Mouse (Mus musculus): Measurements from ENCODE around the gene Fgg.

Fgg gene

GRCm38 (mm10) chr3:83025475-83026301 is 18.2 kb downstream of the Fgg start, which contains the start of gene Fga:
Fga (plus strand) TSS chr3:83026076.
- DNase-seq (ENCODE audit: low spot score in 2 of 2) = no peak

- no peak for DNase-seq (ENCODE audit: low spot score in 2 of 2)
Observed at GRCm38 (mm10) chr3:83027546-83028251, 20.2 kb downstream of the Fgg start.

GRCm38 (mm10) chr3:83030331-83030730 is 22.8 kb downstream of the Fgg start:
- DNase-seq (ENCODE audit: low spot score in 2 of 2) = no peak

- DNase-seq (ENCODE audit: low spot score in 2 of 2) = no peak
Observed at GRCm38 (mm10) chr3:83032746-83033308, 25.3 kb downstream of the Fgg start.

- DNase-seq (ENCODE audit: low spot score in 2 of 2) = no peak
Observed at GRCm38 (mm10) chr3:83033801-83034200, 26.3 kb downstream of the Fgg start.

GRCm38 (mm10) chr3:83038865-83039264 is 31.3 kb downstream of the Fgg start:
- DNase-seq (ENCODE audit: low spot score in 2 of 2) = no peak

GRCm38 (mm10) chr3:83039666-83040065 is 32.1 kb downstream of the Fgg start:
- DNase-seq (ENCODE audit: low spot score in 2 of 2) = no peak

- no peak for DNase-seq (ENCODE audit: low spot score in 2 of 2)
Observed at GRCm38 (mm10) chr3:83042451-83042850, 34.9 kb downstream of the Fgg start.

GRCm38 (mm10) chr3:83046649-83047048 is 39.1 kb downstream of the Fgg start:
- DNase-seq (ENCODE audit: low spot score in 2 of 2) = no peak

- no peak for DNase-seq (ENCODE audit: low spot score in 2 of 2)
Observed at GRCm38 (mm10) chr3:83049680-83050079, 42.2 kb downstream of the Fgg start, which contains the start of gene Fgb. Fgb (minus strand) TSS chr3:83049863.

GRCm38 (mm10) chr3:83050661-83051060 is 43.1 kb downstream of the Fgg start:
- no peak for DNase-seq (ENCODE audit: low spot score in 2 of 2)

GRCm38 (mm10) chr3:83052102-83052501 is 44.6 kb downstream of the Fgg start:
- no peak for DNase-seq (ENCODE audit: low spot score in 2 of 2)

- no peak for DNase-seq (ENCODE audit: low spot score in 2 of 2)
Observed at GRCm38 (mm10) chr3:83053126-83053525, 45.6 kb downstream of the Fgg start.

GRCm38 (mm10) chr3:83053758-83054157 is 46.2 kb downstream of the Fgg start:
- DNase-seq (ENCODE audit: low spot score in 2 of 2) = no peak

GRCm38 (mm10) chr3:83054759-83055158 is 47.2 kb downstream of the Fgg start:
- no peak for DNase-seq (ENCODE audit: low spot score in 2 of 2)

- DNase-seq (ENCODE audit: low spot score in 2 of 2) = peak; percentile 99
Observed at GRCm38 (mm10) chr3:83055281-83056038, 47.9 kb downstream of the Fgg start, which contains the start of gene Plrg1. Plrg1 (plus strand) TSS chr3:83055522.

GRCm38 (mm10) chr3:83057046-83057445 is 49.5 kb downstream of the Fgg start:
- DNase-seq (ENCODE audit: low spot score in 2 of 2) = no peak

All from spleen, postnatal 14 days (tissue).